Mouse (Mus musculus): ENCODE measurements around the gene Ttll12.

DNA sequence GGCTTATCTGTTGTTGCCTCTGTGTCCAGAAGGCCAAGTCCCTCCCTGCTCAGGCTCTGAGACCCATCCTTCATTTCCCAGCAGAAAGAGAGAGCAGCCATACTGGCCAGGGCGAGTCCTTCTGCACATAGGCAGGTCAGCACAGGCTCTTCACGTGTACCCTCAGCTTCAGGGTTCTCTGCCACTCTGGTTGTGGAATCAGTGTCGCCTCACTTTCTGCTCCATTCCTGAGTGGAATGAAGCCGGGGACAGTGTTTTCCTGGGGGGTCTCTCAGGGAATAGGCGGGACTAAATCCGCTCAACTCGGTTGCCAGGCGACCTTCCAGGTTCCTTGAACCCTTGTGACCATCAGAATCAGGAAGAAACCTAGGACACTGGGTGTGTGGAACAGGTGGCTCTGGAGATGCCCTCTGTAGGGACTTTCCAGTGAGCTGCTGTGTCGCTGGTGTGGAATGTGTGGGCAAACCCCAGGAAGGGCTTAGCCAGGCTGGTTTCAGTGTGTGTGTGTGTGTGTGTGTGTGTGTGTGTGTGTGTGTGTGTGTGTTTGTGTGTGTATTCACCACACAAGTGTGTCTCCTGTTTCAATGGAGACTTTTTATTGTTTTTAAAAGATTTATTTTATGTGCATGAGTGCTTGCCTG, 53.2 kb downstream of the Ttll12 start:
- TF ChIP-seq POLR2A (IDR thresholded peaks at IDR 0.05; ENCODE audit: extremely low read depth, insufficient read depth, low read length) (no peak), CTCF (IDR thresholded peaks at IDR 0.05; ENCODE audit: low read depth, low read length) (no peak)
